Mouse (Mus musculus): ENCODE data around the gene Hspa8. TPM values are rescaled to one million over a fixed set of nuclear protein-coding genes. Genes with fewer than 3 reads are reported as not detected.

Gene Hspa8
- total RNA-seq, 2 experiments from 2014 or later, result 2,228 to 2,287 TPM

GRCm38 (mm10) chr9:40805263-40805662, 4.5 kb downstream of the Hspa8 start:
- intact Hi-C loops (cut with DNase I), result no loop called here
- DNase-seq (ENCODE audit: low spot score in 2 of 2), result peak in 1 of 2 experiments; percentile 54

GRCm38 (mm10) chr9:40806440-40807288, 5.9 kb downstream of the Hspa8 start:
- DNase-seq (ENCODE audit: low spot score in 2 of 2), result no peak
- intact Hi-C loops (cut with DNase I), result no loop called here

GRCm38 (mm10) chr9:40807289-40807920, 6.6 kb downstream of the Hspa8 start:
- intact Hi-C loops (cut with DNase I), result no loop called here

GRCm38 (mm10) chr9:40808061-40808906, 7.5 kb downstream of the Hspa8 start:
- no peak for DNase-seq (ENCODE audit: low spot score in 2 of 2)
- intact Hi-C loops (cut with DNase I), result no loop called here

More at GRCm38 (mm10) chr9:40807289-40807920, 6.6 kb downstream of the Hspa8 start:
- no peak for DNase-seq (ENCODE audit: low spot score in 2 of 2)

GRCm38 (mm10) chr9:40808907-40809280, 8.1 kb downstream of the Hspa8 start:
- DNase-seq (ENCODE audit: low spot score in 2 of 2), result no peak
- intact Hi-C loops (cut with DNase I), result no loop called here

- intact Hi-C loops (cut with DNase I), result no loop called here
- no peak for DNase-seq (ENCODE audit: low spot score in 2 of 2)
Measured at GRCm38 (mm10) chr9:40811860-40812259, 11.1 kb downstream of the Hspa8 start.

- intact Hi-C loops (cut with DNase I), result no loop called here
- DNase-seq (ENCODE audit: low spot score in 2 of 2), result no peak
Measured at GRCm38 (mm10) chr9:40814060-40814459, 13.3 kb downstream of the Hspa8 start.

GRCm38 (mm10) chr9:40817325-40818028, 16.7 kb downstream of the Hspa8 start:
- intact Hi-C loops (cut with DNase I), result no loop called here
- no peak for DNase-seq (ENCODE audit: low spot score in 2 of 2)

- intact Hi-C loops (cut with DNase I), result no loop called here
- no peak for DNase-seq (ENCODE audit: low spot score in 2 of 2)
Measured at GRCm38 (mm10) chr9:40825601-40826000, 24.8 kb downstream of the Hspa8 start.

GRCm38 (mm10) chr9:40827366-40827765, 26.6 kb downstream of the Hspa8 start:
- intact Hi-C loops (cut with DNase I), result no loop called here
- DNase-seq (ENCODE audit: low spot score in 2 of 2), result no peak

GRCm38 (mm10) chr9:40834569-40834968, 33.8 kb downstream of the Hspa8 start:
- intact Hi-C loops (cut with DNase I), result loop anchor here (2.0 to 5.0 kb wide), 2 partner anchors 148 to 356 kb away; no protein-coding TSS in a partner anchor
- peak; percentile 65 to 66 for DNase-seq (ENCODE audit: low spot score in 2 of 2)

- no peak for DNase-seq (ENCODE audit: low spot score in 2 of 2)
- intact Hi-C loops (cut with DNase I), result no loop called here
Measured at GRCm38 (mm10) chr9:40836681-40837080, 35.9 kb downstream of the Hspa8 start.

- intact Hi-C loops (cut with DNase I), result no loop called here
- no peak for DNase-seq (ENCODE audit: low spot score in 2 of 2)
Measured at GRCm38 (mm10) chr9:40839662-40840061, 38.9 kb downstream of the Hspa8 start.

GRCm38 (mm10) chr9:40851515-40851914, 50.7 kb downstream of the Hspa8 start:
- intact Hi-C loops (cut with DNase I), result no loop called here
- no peak for DNase-seq (ENCODE audit: low spot score in 2 of 2)

- DNase-seq (ENCODE audit: low spot score in 2 of 2), result peak in 1 of 2 experiments; percentile 17
- intact Hi-C loops (cut with DNase I), result no loop called here
Measured at GRCm38 (mm10) chr9:40858461-40859160, 57.8 kb downstream of the Hspa8 start.

- no peak for DNase-seq (ENCODE audit: low spot score in 2 of 2)
- intact Hi-C loops (cut with DNase I), result no loop called here
Measured at GRCm38 (mm10) chr9:40859196-40859595, 58.4 kb downstream of the Hspa8 start.
